Mouse (Mus musculus) liver, embryonic 14.5 days (tissue): ENCODE measurements around the gene Bloc1s4.

Experiments used
- CTCF ChIP-seq: IDR thresholded peaks from 2 replicates; pipeline ENCODE4 v1.5.1; 2016; ENCODE audit warnings: antibody characterized with exemption, low read depth, control low read depth
- EP300 ChIP-seq: IDR thresholded peaks from 2 replicates; pipeline ENCODE4 v1.6.1; 2016; ENCODE audit warnings: antibody characterized with exemption, low read depth

DNA sequence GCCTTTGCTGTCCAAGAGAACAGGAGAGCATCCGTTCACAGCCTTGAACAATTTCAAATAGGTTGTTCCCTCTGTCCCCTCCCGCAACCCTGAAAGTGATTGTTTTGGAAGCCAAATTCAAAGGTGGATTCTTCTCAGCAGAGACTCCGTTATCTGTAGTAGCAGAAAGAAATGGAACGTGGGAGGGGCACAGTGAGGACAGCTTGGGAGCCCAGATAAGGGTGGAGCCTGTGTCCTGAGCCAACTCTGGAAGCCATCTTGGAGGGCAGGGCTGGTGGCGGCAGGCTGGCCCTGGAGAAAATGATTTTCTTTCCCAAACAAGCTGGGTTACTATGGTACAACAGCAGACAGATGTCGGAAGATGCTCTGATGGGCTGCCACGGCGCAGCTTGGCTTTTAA, 12.4 kb downstream of the Bloc1s4 start:
- no peak for TF ChIP-seq CTCF
- TF ChIP-seq EP300 = peak; percentile 99
